Mouse (Mus musculus) limb, embryonic 12.5 days (tissue): ENCODE results near the gene Atp2a1. TPM values are rescaled to one million over a fixed set of nuclear protein-coding genes. Genes with fewer than 3 reads are reported as not detected.
A peak's percentile ranks its signal among the peaks of the same experiment; 100 is the strongest.

Source experiments
- ATAC-seq: fragments of 200-750 bp; cut with Nextera tagmentation; 2 replicates; pipeline ENCODE4 v1.8.0; 2017; ENCODE audit warnings: low read depth, moderate TSS enrichment; ENCODE audit not compliant: insufficient number of reproducible peaks, insufficient read depth, low FRiP score, low TSS enrichment
- H3K27ac ChIP-seq: fragments of 300-500 bp; sonication (generic); 2 replicates; pipeline ENCODE4 v1.5.1; 2016; ENCODE audit warnings: mild to moderate bottlenecking, moderate library complexity
- H3K27me3 ChIP-seq: fragments of 300-500 bp; sonication (generic); 2 replicates; pipeline ENCODE4 v1.6.1; 2016; ENCODE audit warnings: mild to moderate bottlenecking, moderate library complexity
- H3K36me3 ChIP-seq: fragments of 300-500 bp; sonication (generic); 2 replicates; pipeline ENCODE4 v1.6.1; 2016; ENCODE audit warnings: mild to moderate bottlenecking, moderate library complexity
- H3K4me1 ChIP-seq: fragments of 300-500 bp; sonication (generic); replicated peaks from 2 replicates; pipeline ENCODE4 v1.6.1; 2016
- H3K4me2 ChIP-seq: fragments of 300-500 bp; sonication (generic); 2 replicates; pipeline ENCODE4 v1.6.1; 2016; ENCODE audit warnings: mild to moderate bottlenecking, moderate library complexity
- H3K4me3 ChIP-seq: fragments of 300-500 bp; sonication (generic); replicated peaks from 2 replicates; pipeline ENCODE4 v1.5.1; 2016; ENCODE audit warnings: mild to moderate bottlenecking
- H3K9ac ChIP-seq: fragments of 300-500 bp; sonication (generic); replicated peaks from 2 replicates; pipeline ENCODE4 v1.6.1; 2016; ENCODE audit warnings: mild to moderate bottlenecking, moderate library complexity
- H3K9me3 ChIP-seq: fragments of 300-500 bp; sonication (generic); 2 replicates; pipeline ENCODE4 v1.6.1; 2016; ENCODE audit warnings: mild to moderate bottlenecking, moderate library complexity
- WGBS: fragments of 180-500 bp; shearing (Covaris S2); methylation state at CpG from one replicate; pipeline ENCODE4 v1.1.7; 2016; 5-methylcytosine and 5-hydroxymethylcytosine counted together
- polyA plus RNA-seq: library from polyadenylated mRNA; unstranded; fragments of >200 nt; fragmentation: Nextera tagmentation; extraction: Ambion mirVana; gene quantifications from 2 replicates; pipeline ENCODE4 v1.2.1, GENCODE M21; 2016

Atp2a1 gene
- polyA plus RNA-seq, 1 experiment from 2014 or later, result 52.5 TPM

DNA sequence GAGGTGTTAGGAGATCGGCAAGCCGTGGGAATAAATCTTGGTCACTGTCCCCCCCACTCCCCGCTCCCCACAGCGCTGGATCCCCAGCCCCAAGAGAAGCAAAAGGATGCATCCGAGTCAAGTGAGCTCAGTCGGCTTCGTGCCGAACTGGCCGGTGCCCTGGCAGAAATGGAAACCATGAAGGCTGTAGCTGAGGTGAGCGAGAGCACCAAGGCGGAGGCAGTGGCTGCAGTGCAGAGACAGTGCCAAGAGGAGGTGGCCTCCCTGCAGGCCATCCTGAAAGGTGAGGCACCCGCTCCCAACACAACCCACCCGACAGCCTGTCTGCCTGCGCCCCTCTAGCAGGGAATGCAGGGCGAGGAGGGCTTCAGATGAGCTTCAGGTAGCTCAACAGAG lies 33.4 kb downstream of the Atp2a1 start:
- Histone ChIP-seq H3K36me3 (peaks cover 29% of the 10 kb centered on the region; the same call in 1 of the 2 replicates), H3K4me1 (peaks cover 18% of the 10 kb centered on the region), H3K27ac (no peak overlapping the region), H3K4me2 (peak overlapping the region; percentile 78), H3K9ac (peak overlapping the region; percentile 80), H3K9me3 (0 out of 2 replicates have a peak, but pooled peaks cover 7% of the 10 kb centered on the region), H3K27me3 (no peaks in the 10 kb centered on the region), H3K4me3 (peak overlapping the region; percentile 66)
- peak; percentile 26; the same call in 1 of the 2 replicates for ATAC-seq
- 35% methylated on average over 15 of the region's 15 CpGs for WGBS

DNA sequence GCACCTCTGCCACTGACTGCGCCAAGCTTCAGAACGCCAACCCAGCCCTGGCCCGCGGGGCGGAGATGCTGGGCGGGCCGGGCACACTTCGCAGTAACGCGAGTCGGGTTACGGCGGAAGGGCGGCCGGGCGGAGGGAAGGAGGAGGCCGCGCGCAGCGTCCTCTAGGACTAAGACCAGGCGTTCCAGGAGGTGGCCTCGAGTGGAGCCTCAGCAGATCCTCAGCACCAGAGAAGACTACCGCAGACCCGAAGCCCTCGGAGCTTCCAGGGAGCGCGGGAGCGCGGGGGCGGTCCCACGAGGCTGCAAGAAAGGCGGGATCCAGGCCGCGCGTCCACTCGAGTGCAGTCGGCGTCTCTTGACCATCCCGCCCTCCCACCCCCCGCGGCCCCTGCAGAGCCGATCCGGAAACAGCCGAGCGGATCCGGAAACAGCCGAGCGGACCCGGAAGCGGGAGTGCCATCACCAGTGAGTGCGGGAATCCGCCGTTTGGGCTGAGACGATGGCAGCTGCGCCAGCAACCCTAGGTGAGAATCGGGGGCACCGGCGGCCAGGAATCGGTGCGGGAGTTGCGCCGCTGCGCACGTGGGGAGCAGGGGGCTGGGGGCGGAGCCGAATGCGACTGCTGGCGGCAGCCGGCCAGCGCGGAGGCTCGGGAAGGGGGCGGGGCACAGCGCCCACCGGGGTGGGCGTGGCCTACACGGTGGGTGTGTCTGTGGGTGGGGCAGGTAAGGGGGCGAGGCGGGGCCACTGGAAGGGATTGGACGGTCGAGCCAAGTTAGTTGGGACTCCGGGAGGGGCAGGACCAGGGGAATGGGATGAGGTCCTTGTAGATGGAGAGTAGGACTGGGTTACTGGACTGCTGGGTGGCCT lies 34.0 kb downstream of the Atp2a1 start, which contains the start of gene Rabep2:
TSS of gene Rabep2 (plus strand) at position 129 of the 872 bp plus-strand sequence.
- H3K4me3 ChIP-seq, result peak within 1 kb of the TSS; percentile 66
- H3K9me3 ChIP-seq, result 0 out of 2 replicates have a peak, but pooled peaks cover 7% of the 10 kb centered on the region
- whole genome bisulfite sequencing, result under 1% methylated on average over 82 of the region's 82 CpGs
- H3K4me1 ChIP-seq, result peaks cover 18% of the 10 kb centered on the region
- H3K36me3 ChIP-seq, result peaks cover 23% of the 10 kb centered on the region; the same call in 1 of the 2 replicates
- no peaks in the 10 kb centered on the region for H3K27me3 ChIP-seq
- H3K9ac ChIP-seq, result peak within 1 kb of the TSS; percentile 80
- ATAC-seq, result peak; percentile 90
- peak within 1 kb of the TSS; percentile 78 for H3K4me2 ChIP-seq
- peak within 1 kb of the TSS; percentile 94 for H3K27ac ChIP-seq

DNA sequence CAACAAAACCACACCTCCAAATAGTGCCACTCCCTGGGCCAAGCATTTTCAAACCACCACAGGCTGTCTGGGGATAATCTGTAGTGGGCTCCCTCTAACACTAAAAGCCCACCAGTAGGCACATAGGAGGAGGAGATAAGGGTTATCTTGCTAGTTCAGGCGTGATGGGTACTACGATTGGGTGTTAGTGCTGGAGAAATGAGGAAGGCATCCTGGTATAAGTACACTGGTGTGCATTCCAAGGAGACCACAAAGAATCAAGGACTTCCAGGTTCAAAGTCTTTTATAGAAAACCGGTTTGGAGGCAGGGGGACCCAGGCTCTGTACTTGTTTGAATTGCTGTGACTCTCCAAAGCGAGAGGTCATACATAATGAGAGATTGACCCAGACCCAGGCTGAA lies 34.8 kb downstream of the Atp2a1 start:
- peak overlapping the region; percentile 66 for H3K4me3 ChIP-seq
- H3K27ac ChIP-seq, result peak overlapping the region; percentile 94
- H3K9ac ChIP-seq, result peak overlapping the region; percentile 80
- H3K36me3 ChIP-seq, result peaks cover 16% of the 10 kb centered on the region; the same call in 1 of the 2 replicates
- peaks cover 18% of the 10 kb centered on the region for H3K4me1 ChIP-seq
- 0 out of 2 replicates have a peak, but pooled peaks cover 7% of the 10 kb centered on the region for H3K9me3 ChIP-seq
- H3K27me3 ChIP-seq, result no peaks in the 10 kb centered on the region
- 22% methylated on average over 4 of the region's 4 CpGs for WGBS
- ATAC-seq, result 0 out of 2 replicates have a peak, but pooled peaks have one; percentile 1
- H3K4me2 ChIP-seq, result peak overlapping the region; percentile 78

DNA sequence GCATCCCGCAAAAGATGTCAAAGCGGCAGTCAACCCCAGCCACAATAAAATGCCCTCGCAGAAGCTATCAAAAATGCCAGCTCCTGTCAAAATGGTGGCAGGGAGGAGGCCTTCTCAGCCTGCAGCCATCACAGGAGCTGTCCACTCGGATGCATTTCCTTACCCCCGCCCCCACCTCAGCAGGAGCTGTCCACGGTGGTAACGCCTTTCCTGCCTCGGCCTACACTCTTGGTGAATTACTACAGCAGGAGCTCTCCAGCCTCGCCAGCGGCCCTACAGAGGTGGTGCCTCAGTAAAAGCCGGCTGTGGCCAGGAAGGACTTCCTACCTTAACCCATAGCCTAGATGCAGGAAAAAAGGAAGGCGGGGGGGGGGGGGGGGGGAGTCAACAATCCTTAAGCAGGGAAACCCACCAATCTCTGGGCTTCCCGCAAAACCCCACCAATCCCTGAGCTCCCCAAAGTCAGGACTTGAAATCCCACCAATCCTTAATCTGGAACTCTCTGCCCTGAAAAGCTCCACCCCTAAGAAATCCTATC lies 35.5 kb downstream of the Atp2a1 start:
- H3K4me3 ChIP-seq, result peak overlapping the region; percentile 66
- peaks cover 18% of the 10 kb centered on the region for H3K4me1 ChIP-seq
- H3K4me2 ChIP-seq, result peak overlapping the region; percentile 13; the same call in 1 of the 2 replicates
- WGBS, result 42% methylated on average over 13 of the region's 13 CpGs
- 0 out of 2 replicates have a peak, but pooled peaks cover 7% of the 10 kb centered on the region for H3K9me3 ChIP-seq
- peaks cover 10% of the 10 kb centered on the region; the same call in 1 of the 2 replicates for H3K36me3 ChIP-seq
- no peak overlapping the region for H3K27ac ChIP-seq
- H3K9ac ChIP-seq, result no peak overlapping the region
- no peak for ATAC-seq
- H3K27me3 ChIP-seq, result no peaks in the 10 kb centered on the region

DNA sequence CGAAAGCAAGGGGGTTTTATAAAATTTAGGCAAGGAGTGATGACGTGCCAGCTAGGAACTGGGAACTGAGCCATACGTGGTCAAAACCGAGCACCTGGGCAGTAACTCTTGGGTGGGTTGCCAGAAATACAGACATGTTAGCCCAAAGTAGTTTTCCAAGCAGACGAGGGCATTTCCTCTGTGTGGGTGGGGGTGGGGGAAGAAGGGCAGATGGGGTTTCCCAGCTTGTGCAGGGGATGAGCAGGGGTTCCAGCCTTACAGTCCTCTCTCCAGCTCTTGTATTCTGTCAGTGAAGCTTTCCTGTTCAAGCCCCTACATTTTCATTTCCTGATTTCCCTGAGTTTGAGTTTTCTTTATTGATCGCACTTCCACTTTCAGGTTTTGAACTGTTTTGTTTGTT lies 38.7 kb downstream of the Atp2a1 start:
- no peak overlapping the region for H3K4me3 ChIP-seq
- no peak for ATAC-seq
- peaks cover 10% of the 10 kb centered on the region; the same call in 1 of the 2 replicates for H3K4me1 ChIP-seq
- H3K27ac ChIP-seq, result no peak overlapping the region
- H3K27me3 ChIP-seq, result no peaks in the 10 kb centered on the region
- 0 out of 2 replicates have a peak, but pooled peaks cover 7% of the 10 kb centered on the region for H3K9me3 ChIP-seq
- H3K9ac ChIP-seq, result no peak overlapping the region
- no peak overlapping the region for H3K4me2 ChIP-seq
- 77% methylated on average over 6 of the region's 6 CpGs for WGBS
- no peaks in the 10 kb centered on the region for H3K36me3 ChIP-seq

DNA sequence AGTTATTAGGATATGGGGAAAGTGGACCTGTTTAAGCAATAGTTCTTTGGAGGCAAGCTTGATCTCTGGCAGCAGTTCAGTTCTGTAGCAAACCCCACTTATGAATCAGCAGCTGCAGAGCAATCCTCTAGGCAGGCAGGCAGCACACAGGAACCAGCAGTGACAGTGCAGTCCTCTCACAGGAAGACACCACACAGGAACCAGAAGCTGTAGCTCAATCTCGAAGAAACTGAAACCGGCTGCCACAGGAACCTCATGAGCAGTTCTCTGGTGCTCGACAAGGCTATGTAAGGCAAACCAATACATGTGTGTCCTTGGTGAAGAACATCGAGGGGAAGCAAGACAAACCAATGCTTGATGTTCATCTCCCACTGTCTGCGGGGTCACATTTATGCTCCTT lies 41.2 kb downstream of the Atp2a1 start:
- 88% methylated on average over 5 of the region's 5 CpGs for WGBS
- 0 out of 2 replicates have a peak, but pooled peaks cover 7% of the 10 kb centered on the region for H3K9me3 ChIP-seq
- H3K27ac ChIP-seq, result no peak overlapping the region
- H3K27me3 ChIP-seq, result no peaks in the 10 kb centered on the region
- H3K4me1 ChIP-seq, result peaks cover 3% of the 10 kb centered on the region; the same call in 1 of the 2 replicates
- no peak for ATAC-seq
- no peaks in the 10 kb centered on the region for H3K36me3 ChIP-seq
- no peak overlapping the region for H3K4me3 ChIP-seq
- no peak overlapping the region for H3K4me2 ChIP-seq
- no peak overlapping the region for H3K9ac ChIP-seq

DNA sequence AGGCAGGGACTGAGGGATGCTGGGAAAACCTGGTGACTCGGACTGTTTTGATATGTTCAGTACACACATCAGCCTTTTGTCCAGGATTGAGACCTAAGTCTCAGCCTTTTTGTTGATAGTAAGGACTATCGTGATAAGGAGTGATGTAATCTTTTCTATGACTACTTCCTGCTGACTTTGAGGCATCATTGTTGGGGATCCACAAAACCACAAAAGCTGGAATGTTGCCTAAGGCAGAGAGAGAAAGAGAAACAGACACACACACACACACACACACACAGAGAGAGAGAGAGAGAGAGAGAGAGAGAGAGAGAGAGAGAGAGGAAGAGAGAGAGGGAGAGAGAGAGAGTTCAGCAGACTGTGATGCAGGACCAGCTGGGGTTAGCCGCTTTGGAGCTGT lies 44.4 kb downstream of the Atp2a1 start:
- Histone ChIP-seq H3K27me3 (peaks cover 8% of the 10 kb centered on the region; the same call in 1 of the 2 replicates), H3K4me1 (peaks cover 4% of the 10 kb centered on the region; the same call in 1 of the 2 replicates), H3K27ac (no peak overlapping the region), H3K9me3 (no peaks in the 10 kb centered on the region), H3K4me2 (no peak overlapping the region), H3K4me3 (no peak overlapping the region), H3K36me3 (no peaks in the 10 kb centered on the region), H3K9ac (no peak overlapping the region)
- WGBS, result 76% methylated on average over 3 of the region's 3 CpGs
- no peak for ATAC-seq

DNA sequence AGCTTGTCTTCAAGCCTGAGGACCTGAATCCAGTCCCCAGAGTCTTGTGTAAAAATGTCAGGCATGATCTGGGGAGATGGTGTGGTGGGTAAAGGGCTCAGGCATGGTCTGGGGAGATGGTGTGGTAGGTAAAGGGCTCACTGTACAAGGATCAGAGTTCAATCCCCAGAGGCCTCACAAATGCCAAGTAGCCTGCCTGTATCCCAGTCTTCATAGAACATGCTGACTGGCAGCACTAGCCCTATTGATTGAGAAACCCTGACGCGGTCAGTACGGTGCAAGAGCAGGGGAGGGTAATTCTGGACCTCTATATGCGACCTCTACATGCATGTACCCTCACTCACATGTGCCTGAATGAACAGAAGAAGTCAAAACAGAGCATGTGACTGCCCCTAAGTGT lies 45.3 kb downstream of the Atp2a1 start:
- Histone ChIP-seq H3K36me3 (no peaks in the 10 kb centered on the region), H3K4me2 (no peak overlapping the region), H3K9me3 (no peaks in the 10 kb centered on the region), H3K4me3 (no peak overlapping the region), H3K4me1 (peaks cover 4% of the 10 kb centered on the region; the same call in 1 of the 2 replicates), H3K27ac (no peak overlapping the region), H3K27me3 (peaks cover 9% of the 10 kb centered on the region; the same call in 1 of the 2 replicates), H3K9ac (no peak overlapping the region)
- no peak for ATAC-seq
- WGBS, result 91% methylated on average over 4 of the region's 4 CpGs

DNA sequence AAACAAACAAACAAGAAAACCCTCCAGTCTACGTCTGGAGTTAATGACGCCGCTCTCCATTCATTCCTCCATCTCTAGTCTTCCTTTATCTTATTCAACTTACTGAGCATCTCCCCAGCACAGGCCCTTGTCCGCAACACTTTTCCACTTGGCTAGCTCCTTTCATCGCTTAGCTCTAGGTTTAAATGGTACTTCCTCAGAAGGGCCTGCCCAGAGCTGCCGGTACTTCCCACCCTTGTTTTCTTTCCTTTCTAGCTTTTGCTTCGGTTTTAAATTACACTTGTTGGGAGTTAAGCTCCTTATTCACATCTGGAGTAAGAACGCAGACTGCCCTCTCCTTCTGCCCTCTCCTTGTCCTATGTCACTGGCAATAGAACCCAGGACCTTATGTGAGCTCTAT lies 45.9 kb downstream of the Atp2a1 start:
- no peak overlapping the region for H3K27ac ChIP-seq
- H3K36me3 ChIP-seq, result no peaks in the 10 kb centered on the region
- no peak overlapping the region for H3K4me2 ChIP-seq
- H3K9ac ChIP-seq, result no peak overlapping the region
- H3K27me3 ChIP-seq, result peaks cover 9% of the 10 kb centered on the region; the same call in 1 of the 2 replicates
- H3K9me3 ChIP-seq, result no peaks in the 10 kb centered on the region
- WGBS, result 55% methylated on average over 8 of the region's 8 CpGs
- peaks cover 4% of the 10 kb centered on the region; the same call in 1 of the 2 replicates for H3K4me1 ChIP-seq
- no peak for ATAC-seq
- no peak overlapping the region for H3K4me3 ChIP-seq

DNA sequence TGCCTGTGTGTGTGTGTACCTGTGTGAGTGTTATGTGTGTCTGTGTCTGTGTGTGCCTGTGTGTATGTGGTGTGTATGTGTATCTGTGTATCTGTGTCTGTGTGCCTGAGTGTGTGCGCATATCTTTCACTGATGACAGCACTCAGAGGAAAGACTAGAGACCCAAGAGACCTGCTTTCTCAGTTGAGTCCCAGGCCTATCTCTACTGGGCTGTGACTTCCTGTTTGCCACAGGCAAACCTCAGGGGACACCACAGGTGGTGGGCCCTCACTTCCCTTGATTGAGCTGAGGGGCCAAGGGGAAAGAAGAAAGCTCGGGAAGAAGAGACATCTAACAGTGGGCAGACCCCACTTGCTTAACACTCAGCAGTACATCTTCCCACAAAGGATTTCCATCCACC lies 46.3 kb downstream of the Atp2a1 start:
- WGBS, result 76% methylated on average over 2 of the region's 2 CpGs
- Histone ChIP-seq H3K36me3 (no peaks in the 10 kb centered on the region), H3K9ac (no peak overlapping the region), H3K27ac (no peak overlapping the region), H3K4me1 (peaks cover 4% of the 10 kb centered on the region; the same call in 1 of the 2 replicates), H3K4me3 (no peak overlapping the region), H3K9me3 (no peaks in the 10 kb centered on the region), H3K27me3 (peaks cover 9% of the 10 kb centered on the region; the same call in 1 of the 2 replicates), H3K4me2 (no peak overlapping the region)
- ATAC-seq, result no peak

DNA sequence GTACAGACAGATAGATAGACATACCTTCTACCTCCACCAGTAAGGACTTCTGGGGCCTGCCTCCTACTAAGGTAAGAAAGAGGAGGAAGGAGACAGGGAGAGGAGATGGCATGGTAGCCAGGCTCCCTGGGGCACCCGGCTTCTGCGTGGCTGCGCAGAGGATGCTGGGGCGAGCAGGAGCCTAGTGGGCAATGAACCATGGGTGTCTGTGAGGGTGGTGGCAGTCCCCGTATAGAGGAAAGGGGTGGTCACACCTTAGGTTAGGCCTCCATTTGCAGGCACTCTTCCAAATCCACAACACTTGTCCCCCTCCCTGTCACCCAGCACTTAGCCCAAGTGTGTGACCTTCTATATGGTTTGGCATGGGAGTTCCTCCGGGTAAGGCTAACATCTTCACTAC lies 48.2 kb downstream of the Atp2a1 start, which contains the start of gene Cd19:
TSS of gene Cd19 (minus strand) at position 165 of the 400 bp plus-strand sequence.
- H3K9me3 ChIP-seq, result no peaks in the 10 kb centered on the region
- no peak for ATAC-seq
- no peak within 1 kb of the TSS for H3K9ac ChIP-seq
- no peak within 1 kb of the TSS for H3K27ac ChIP-seq
- peaks cover 9% of the 10 kb centered on the region; the same call in 1 of the 2 replicates for H3K27me3 ChIP-seq
- peaks cover 4% of the 10 kb centered on the region; the same call in 1 of the 2 replicates for H3K4me1 ChIP-seq
- H3K4me3 ChIP-seq, result no peak within 1 kb of the TSS
- no peaks in the 10 kb centered on the region for H3K36me3 ChIP-seq
- 82% methylated on average over 6 of the region's 6 CpGs for WGBS
- H3K4me2 ChIP-seq, result no peak within 1 kb of the TSS
